Mouse (Mus musculus) E14TG2a.4 (cell line): Measurements from ENCODE around the gene Enkd1.

Experiments
- H3K27me3 ChIP-seq: 2 replicates; pipeline ENCODE4 v1.6.1; 2014; ENCODE audit warnings: low read length, control low read depth; ENCODE audit not compliant: insufficient read depth
- H3K36me3 ChIP-seq: 2 replicates; pipeline ENCODE4 v1.6.1; 2014; ENCODE audit warnings: low read length, control low read depth; ENCODE audit not compliant: insufficient read depth
- H3K4me1 ChIP-seq: replicated peaks from 2 replicates; pipeline ENCODE4 v1.6.1; 2014; ENCODE audit warnings: low read depth, low read length, control low read depth
- H3K4me3 ChIP-seq: replicated peaks from 2 replicates; pipeline ENCODE4 v1.5.1; 2014; ENCODE audit warnings: mild to moderate bottlenecking, low read length
- H3K9me3 ChIP-seq: 2 replicates; pipeline ENCODE4 v1.6.1; 2014; ENCODE audit warnings: low read length, control low read depth
- CTCF ChIP-seq: conservative IDR thresholded peaks from 2 replicates; pipeline ENCODE4 v1.5.1; 2014; ENCODE audit warnings: low read length
- NANOG ChIP-seq: IDR thresholded peaks from 2 replicates; pipeline ENCODE4 v1.6.1; 2014; ENCODE audit warnings: borderline replicate concordance, low read length, mixed read lengths
- POU5F1 ChIP-seq: IDR thresholded peaks from 2 replicates; pipeline ENCODE4 v1.6.1; 2014; ENCODE audit warnings: low read length, borderline replicate concordance

The Enkd1 gene

GRCm38 (mm10) chr8:105706426-105706825 is 1.6 kb downstream of the Enkd1 start:
- no peak overlapping the region for H3K4me3 ChIP-seq
- TF ChIP-seq POU5F1 (no peak), NANOG (no peak), CTCF (no peak)
- peaks cover 37% of the 10 kb centered on the region for H3K36me3 ChIP-seq
- H3K27me3 ChIP-seq = no peaks in the 10 kb centered on the region
- H3K9me3 ChIP-seq = no peaks in the 10 kb centered on the region
- H3K4me1 ChIP-seq = peaks cover 83% of the 10 kb centered on the region

GRCm38 (mm10) chr8:105704955-105705354 is 3.1 kb downstream of the Enkd1 start:
- Histone ChIP-seq H3K36me3 (peaks cover 37% of the 10 kb centered on the region), H3K4me1 (peaks cover 77% of the 10 kb centered on the region), H3K4me3 (no peak overlapping the region), H3K9me3 (no peaks in the 10 kb centered on the region), H3K27me3 (peaks cover 2% of the 10 kb centered on the region; the same call in 1 of the 2 replicates)
- TF ChIP-seq NANOG = no peak

DNA sequence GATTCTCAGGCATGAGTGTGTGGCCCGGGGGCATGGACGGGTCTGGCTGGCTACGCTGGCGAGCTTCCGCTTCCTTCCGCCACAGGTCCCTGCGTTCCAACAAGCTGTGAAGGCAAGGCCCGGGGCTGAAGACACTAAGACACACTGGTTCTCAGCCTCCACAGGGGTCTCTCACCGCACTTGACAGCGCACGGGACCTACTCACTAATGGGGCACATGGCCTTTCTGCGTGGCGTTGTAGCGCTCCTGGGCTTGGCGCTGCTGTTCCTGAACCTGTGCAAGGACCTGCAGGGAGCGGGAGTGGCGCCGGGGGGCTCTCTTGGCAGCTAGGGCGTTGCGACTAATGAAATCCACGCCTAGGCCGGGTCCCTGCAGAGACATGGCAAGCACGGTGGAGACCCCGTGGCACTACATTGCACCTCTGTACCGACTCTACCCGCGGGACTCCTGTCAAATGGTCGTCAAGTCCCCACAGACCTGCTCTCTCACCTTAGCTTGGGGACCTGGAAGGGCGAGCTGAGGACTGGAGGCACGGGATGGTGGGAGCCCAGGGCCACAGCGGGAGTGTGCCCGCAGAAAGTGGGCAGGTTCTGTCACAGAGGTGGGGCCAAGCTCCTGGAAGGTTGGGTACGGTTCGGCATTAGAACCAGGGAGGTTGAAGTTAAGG is 3.7 kb downstream of the Enkd1 start:
- H3K4me3 ChIP-seq = peak overlapping the region; percentile 54
- peaks cover 77% of the 10 kb centered on the region for H3K4me1 ChIP-seq
- peaks cover 6% of the 10 kb centered on the region; the same call in 1 of the 2 replicates for H3K27me3 ChIP-seq
- H3K36me3 ChIP-seq = peaks cover 40% of the 10 kb centered on the region
- no peak for TF ChIP-seq POU5F1
- no peak for TF ChIP-seq NANOG
- no peak for TF ChIP-seq CTCF
- H3K9me3 ChIP-seq = no peaks in the 10 kb centered on the region

GRCm38 (mm10) chr8:105702731-105703415 is 5.1 kb downstream of the Enkd1 start:
- TF ChIP-seq CTCF (no peak), POU5F1 (no peak), NANOG (no peak)
- Histone ChIP-seq H3K27me3 (peaks cover 6% of the 10 kb centered on the region; the same call in 1 of the 2 replicates), H3K36me3 (peaks cover 53% of the 10 kb centered on the region), H3K9me3 (no peaks in the 10 kb centered on the region), H3K4me1 (peaks cover 66% of the 10 kb centered on the region), H3K4me3 (0 out of 2 replicates have a peak overlapping the region, but pooled peaks have one; percentile 93)

- Histone ChIP-seq H3K27me3 (peaks cover 9% of the 10 kb centered on the region; the same call in 1 of the 2 replicates), H3K9me3 (no peaks in the 10 kb centered on the region), H3K36me3 (peaks cover 61% of the 10 kb centered on the region), H3K4me1 (peaks cover 65% of the 10 kb centered on the region), H3K4me3 (peak overlapping the region; percentile 93)
- TF ChIP-seq CTCF (no peak), POU5F1 (no peak), NANOG (no peak)
Observed at GRCm38 (mm10) chr8:105702001-105702401, 6.0 kb downstream of the Enkd1 start.

- TF ChIP-seq NANOG (no peak), CTCF (no peak), POU5F1 (no peak)
- Histone ChIP-seq H3K4me1 (peaks cover 57% of the 10 kb centered on the region), H3K36me3 (peaks cover 65% of the 10 kb centered on the region), H3K4me3 (peak within 1 kb of the TSS; percentile 93), H3K9me3 (no peaks in the 10 kb centered on the region), H3K27me3 (peaks cover 15% of the 10 kb centered on the region; the same call in 1 of the 2 replicates)
Observed at GRCm38 (mm10) chr8:105700966-105701824, 6.8 kb downstream of the Enkd1 start, which contains the start of the genes Acd and Pard6a. Acd (minus strand) TSS chr8:105701102. Pard6a (plus strand) TSS chr8:105701148.

- Histone ChIP-seq H3K4me3 (peak overlapping the region; percentile 93), H3K36me3 (peaks cover 66% of the 10 kb centered on the region), H3K4me1 (peaks cover 57% of the 10 kb centered on the region), H3K9me3 (no peaks in the 10 kb centered on the region), H3K27me3 (peaks cover 20% of the 10 kb centered on the region)
- no peak for TF ChIP-seq NANOG
- no peak for TF ChIP-seq CTCF
- TF ChIP-seq POU5F1 = no peak
Observed at GRCm38 (mm10) chr8:105700566-105700965, 7.4 kb downstream of the Enkd1 start.
